Mouse (Mus musculus): ENCODE results near the gene Ldhd.

DNA sequence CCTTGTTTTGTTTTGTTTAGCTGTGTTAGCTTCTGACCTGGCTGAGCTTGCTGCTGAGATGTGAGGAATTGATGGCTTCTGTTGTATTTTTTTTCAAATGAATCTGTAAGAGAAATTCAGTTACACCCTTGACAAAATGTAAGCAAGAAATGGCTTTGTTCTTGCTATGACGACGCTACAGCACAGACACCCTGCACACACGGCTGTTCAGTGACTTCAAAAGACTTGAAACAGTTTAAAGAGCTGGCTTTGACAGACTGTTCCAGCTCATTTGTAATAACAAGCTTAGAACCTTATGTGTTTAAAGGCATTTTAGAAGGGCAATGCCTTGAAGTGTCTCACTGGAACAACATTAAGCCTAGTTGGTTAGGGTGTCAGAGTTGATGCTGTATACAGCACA lies 47.8 kb downstream of the Ldhd start:
- TF ChIP-seq POLR2A (IDR thresholded peaks at IDR 0.05; ENCODE audit: borderline replicate concordance, extremely low read depth, insufficient read depth, insufficient read length, poor library complexity, severe bottlenecking) (no peak), CTCF (IDR thresholded peaks at IDR 0.05; ENCODE audit: borderline replicate concordance, extremely low read depth, insufficient read depth, insufficient read length) (no peak)
